Mouse (Mus musculus) testis, adult 2 months (tissue): ENCODE measurements around the gene Rffl. TPM values are rescaled to one million over a fixed set of nuclear protein-coding genes. Genes with fewer than 3 reads are reported as not detected.

Experiments
- H3K27ac ChIP-seq: fragments of 200-500 bp; 2 replicates; pipeline ENCODE4 v1.5.1; 2012; ENCODE audit warnings: low read depth, low read length; ENCODE audit not compliant: control insufficient read depth, insufficient read depth
- H3K27me3 ChIP-seq: fragments of 200-500 bp; 2 replicates; pipeline ENCODE4 v1.6.1; 2012; ENCODE audit warnings: mild to moderate bottlenecking, low read length, moderate library complexity; ENCODE audit not compliant: control insufficient read depth, insufficient read depth
- H3K36me3 ChIP-seq: fragments of 200-500 bp; 2 replicates; pipeline ENCODE4 v1.6.1; 2012; ENCODE audit warnings: mild to moderate bottlenecking, low read length; ENCODE audit not compliant: control insufficient read depth, insufficient read depth
- H3K4me1 ChIP-seq: fragments of 200-500 bp; 2 replicates; pipeline ENCODE4 v1.6.1; 2012; ENCODE audit warnings: low read length; ENCODE audit not compliant: control insufficient read depth, insufficient read depth
- H3K4me3 ChIP-seq: fragments of 200-500 bp; 2 replicates; pipeline ENCODE4 v1.5.1; 2012; ENCODE audit warnings: low read depth, mild to moderate bottlenecking, low read length, moderate library complexity, mixed read lengths; ENCODE audit not compliant: control insufficient read depth
- CTCF ChIP-seq: fragments of 200-500 bp; IDR thresholded peaks from 2 replicates; pipeline ENCODE4 v1.5.1; 2012; ENCODE audit warnings: low read depth, mild to moderate bottlenecking, inconsistent platforms, low read length, moderate library complexity; ENCODE audit not compliant: control insufficient read depth, insufficient read depth, insufficient replicate concordance
- POLR2A ChIP-seq: fragments of 200-500 bp; IDR thresholded peaks from 2 replicates; pipeline ENCODE4 v1.6.1; 2012; ENCODE audit warnings: low read depth, mild to moderate bottlenecking, inconsistent platforms, low read length, moderate library complexity; ENCODE audit not compliant: control insufficient read depth
- polyA plus RNA-seq: library from polyadenylated mRNA; depleted of rRNA; stranded (reverse); fragments of >200 nt; gene quantifications from 2 replicates; pipeline ENCODE4 v1.2.3, GENCODE M21; 2012

The Rffl gene
- polyA plus RNA-seq, 1 experiment, result 143 TPM

DNA sequence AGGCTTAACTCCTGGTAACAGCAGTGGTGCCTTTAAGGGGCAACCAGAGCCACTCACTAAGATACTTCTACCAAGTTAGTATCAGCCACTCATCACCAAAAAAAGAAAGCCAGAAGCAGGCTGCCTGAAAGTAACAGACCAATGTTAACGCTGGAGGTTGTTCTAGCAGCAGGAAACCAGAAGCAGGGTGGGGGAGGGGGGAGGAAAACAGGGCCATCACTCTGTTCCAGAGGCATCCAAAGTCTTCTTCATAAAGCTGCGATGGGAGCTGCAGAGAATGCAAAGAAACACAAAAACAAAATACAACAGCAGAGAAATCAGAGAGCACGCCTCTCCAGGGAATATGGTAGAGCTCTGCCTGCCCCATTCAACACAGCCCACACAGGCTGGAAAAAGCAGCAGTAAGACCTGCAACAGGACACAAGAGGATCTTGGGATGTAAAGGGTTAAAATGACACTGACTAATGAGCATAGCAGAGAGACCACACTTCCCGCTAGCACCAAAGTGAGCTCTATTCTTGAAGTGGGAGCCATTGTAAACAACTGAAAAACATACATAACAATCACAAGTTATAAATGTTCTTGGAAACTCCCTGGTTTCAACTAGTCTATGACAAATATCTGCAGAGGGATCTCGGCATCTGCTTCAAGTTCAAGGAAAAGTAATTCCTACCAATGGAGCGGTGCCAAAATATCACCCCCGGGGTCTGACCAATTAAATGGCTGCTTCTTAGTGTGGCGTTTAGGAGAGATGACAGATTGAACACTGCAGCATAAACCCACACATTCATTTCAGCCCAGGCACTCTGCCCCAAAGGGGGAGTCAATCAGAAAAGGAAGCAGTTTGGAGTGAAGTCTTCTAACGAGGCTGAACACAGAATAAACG lies 39.8 kb downstream of the Rffl start:
- no peaks in the 10 kb centered on the region for H3K27me3 ChIP-seq
- H3K27ac ChIP-seq, result no peak overlapping the region
- TF ChIP-seq CTCF, result no peak
- H3K4me3 ChIP-seq, result no peak overlapping the region
- H3K36me3 ChIP-seq, result no peaks in the 10 kb centered on the region
- H3K4me1 ChIP-seq, result no peaks in the 10 kb centered on the region

DNA sequence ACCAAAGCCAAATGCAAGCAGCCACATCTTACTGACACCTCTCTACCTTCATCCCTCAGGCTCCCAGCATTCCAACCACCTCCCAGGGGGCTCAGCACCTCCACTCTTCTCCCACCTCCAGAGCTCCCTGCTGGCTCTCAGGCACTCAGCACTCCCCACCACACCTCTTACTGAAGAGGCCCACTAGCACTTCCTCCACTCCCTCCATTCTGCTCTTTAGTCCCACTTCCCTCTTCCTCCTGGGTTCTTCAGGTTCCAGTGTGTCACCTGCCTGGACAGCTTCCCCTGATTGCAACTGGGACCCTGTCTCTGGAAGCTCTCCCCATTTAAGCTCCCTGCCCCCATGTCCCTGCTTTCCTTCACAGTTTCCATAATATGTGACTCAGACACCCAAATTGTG lies 44.2 kb downstream of the Rffl start:
- Histone ChIP-seq H3K36me3 (no peaks in the 10 kb centered on the region), H3K27me3 (no peaks in the 10 kb centered on the region), H3K27ac (no peak overlapping the region), H3K4me3 (peak overlapping the region; percentile 61), H3K4me1 (no peaks in the 10 kb centered on the region)
- TF ChIP-seq POLR2A (no peak), CTCF (no peak)

DNA sequence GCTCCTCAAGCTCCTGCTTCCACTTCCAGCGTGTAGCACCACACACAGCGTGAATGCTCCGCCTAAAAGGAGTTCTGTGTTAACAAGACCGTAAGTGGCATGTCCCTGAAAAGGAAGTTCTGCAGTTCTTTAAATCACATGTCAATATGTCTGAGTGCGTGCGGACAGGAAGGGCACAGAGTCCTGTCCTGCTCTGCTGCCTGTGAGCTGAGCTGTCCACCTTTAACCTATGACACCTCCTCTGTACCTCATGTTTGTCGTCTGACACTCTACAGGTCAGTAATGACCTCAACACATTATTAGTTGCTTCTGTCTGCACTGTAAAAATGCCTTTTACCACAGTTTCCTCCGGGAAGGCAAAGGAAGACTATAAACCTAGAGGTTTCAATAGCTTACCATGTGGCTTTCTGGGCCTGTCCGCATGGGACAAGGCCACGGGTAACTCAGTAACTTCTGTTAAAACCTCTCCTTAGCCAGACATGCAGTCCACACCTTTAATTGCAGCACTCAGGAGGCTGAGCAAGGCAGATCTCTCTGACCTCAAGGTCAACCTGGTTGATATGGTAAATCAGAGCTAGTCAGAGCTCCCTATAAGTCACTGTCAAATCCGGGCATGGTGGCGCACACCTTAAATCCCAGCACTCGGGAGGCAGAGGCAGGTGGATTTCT lies 50.1 kb downstream of the Rffl start:
- H3K27me3 ChIP-seq, result no peaks in the 10 kb centered on the region
- H3K36me3 ChIP-seq, result no peaks in the 10 kb centered on the region
- no peak overlapping the region for H3K27ac ChIP-seq
- H3K4me3 ChIP-seq, result no peak overlapping the region
- TF ChIP-seq CTCF (no peak), POLR2A (no peak)
- H3K4me1 ChIP-seq, result no peaks in the 10 kb centered on the region

DNA sequence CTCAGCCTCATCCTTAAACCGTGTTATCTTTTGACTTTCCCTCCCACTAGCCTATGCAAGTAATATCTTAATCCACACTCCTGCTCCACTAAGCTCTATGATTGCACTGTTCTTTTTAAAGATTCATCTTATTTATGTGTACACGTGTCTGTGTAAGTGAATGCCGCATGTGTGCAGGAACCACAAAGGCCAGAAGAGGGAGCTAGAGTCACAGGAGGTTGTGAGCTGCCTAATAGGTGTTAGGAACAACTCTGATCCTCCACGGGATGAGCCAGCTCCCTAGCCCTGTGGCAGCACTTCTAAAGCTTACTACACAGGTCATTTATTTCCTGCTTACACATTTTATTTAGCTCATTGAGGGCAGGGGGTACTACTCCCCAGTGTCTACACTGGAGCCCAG lies 51.7 kb downstream of the Rffl start:
- Histone ChIP-seq H3K36me3 (no peaks in the 10 kb centered on the region), H3K4me1 (no peaks in the 10 kb centered on the region), H3K27me3 (no peaks in the 10 kb centered on the region), H3K4me3 (no peak overlapping the region), H3K27ac (no peak overlapping the region)
- no peak for TF ChIP-seq POLR2A
- TF ChIP-seq CTCF, result peak; percentile 60; the same call in 1 of the 2 replicates

DNA sequence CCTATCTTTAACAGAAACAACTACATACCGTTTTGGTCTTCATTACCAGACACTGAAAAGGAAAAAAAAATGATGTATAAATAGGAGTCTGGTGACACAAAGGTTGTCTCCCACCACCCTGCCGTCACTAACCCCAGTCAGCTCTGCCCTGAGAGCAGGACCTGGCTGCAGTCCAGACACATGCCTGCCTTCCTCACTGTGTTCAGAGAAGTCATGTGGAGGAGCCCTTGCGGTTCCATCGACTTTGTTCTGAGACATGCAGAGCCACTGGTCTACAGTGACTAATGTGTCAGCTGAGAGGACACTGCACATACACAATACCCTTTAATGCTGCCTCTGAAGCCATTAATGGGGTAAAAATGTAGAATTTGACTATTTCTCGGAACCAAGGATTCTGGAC lies 62.5 kb downstream of the Rffl start:
- TF ChIP-seq POLR2A, result no peak
- no peak for TF ChIP-seq CTCF

DNA sequence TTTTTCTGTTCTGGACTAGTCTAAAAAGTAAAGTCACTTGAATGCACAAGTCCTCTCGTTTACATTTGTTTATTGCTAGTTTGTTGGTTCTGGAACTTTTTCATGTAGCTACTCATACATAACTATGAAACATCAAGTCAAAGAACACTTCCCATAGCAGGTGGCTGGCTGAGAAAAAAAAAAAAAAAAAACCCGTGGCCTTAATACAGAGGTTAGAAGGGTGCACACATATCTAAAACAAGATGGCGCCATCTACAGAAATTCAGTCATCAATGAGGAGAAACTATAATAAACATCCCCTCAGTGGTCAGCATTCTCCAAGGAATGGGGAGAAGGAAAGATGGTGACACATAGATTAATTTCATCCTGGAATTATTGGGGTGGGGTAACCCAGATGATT lies 63.6 kb downstream of the Rffl start:
- H3K36me3 ChIP-seq, result no peaks in the 10 kb centered on the region
- H3K27ac ChIP-seq, result no peak overlapping the region
- TF ChIP-seq CTCF (no peak), POLR2A (no peak)
- H3K27me3 ChIP-seq, result no peaks in the 10 kb centered on the region
- H3K4me1 ChIP-seq, result no peaks in the 10 kb centered on the region
- no peak overlapping the region for H3K4me3 ChIP-seq

More for the DNA sequence above, 62.5 kb downstream of the Rffl start:
- Histone ChIP-seq H3K27me3 (no peaks in the 10 kb centered on the region), H3K4me1 (no peaks in the 10 kb centered on the region), H3K27ac (no peak overlapping the region), H3K36me3 (no peaks in the 10 kb centered on the region), H3K4me3 (no peak overlapping the region)

DNA sequence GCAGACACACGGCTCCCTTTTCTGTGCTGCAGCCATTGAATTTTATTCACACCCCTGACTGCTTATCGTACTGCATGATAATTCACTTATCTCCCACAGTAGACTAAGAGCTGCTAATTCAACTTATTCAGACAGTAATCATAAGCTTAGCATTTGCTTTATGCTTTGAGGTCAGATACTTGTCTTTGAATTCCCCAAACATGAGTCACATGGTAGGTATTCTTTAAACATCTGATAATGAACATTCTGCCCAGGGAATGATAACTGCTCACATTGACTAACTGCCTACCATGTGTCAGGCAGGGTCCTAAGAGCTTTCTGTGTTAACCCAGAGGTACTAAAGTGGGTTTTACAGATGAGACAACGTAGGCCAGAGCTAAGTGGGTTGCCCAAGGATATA lies 64.4 kb downstream of the Rffl start:
- TF ChIP-seq CTCF (no peak), POLR2A (no peak)
- Histone ChIP-seq H3K4me1 (no peaks in the 10 kb centered on the region), H3K27me3 (no peaks in the 10 kb centered on the region), H3K4me3 (no peak overlapping the region), H3K27ac (no peak overlapping the region), H3K36me3 (no peaks in the 10 kb centered on the region)
